Mouse (Mus musculus) CD4-positive, CD25-positive, alpha-beta regulatory T cell, adult 4 months (primary cell): ENCODE results near the gene Pced1b. TPM values are rescaled to one million over a fixed set of nuclear protein-coding genes. Genes with fewer than 3 reads are reported as not detected.

Experiments
- ATAC-seq: one replicate; pipeline ENCODE4 v1.8.0; 2017
- polyA plus RNA-seq, 2 experiments: library from polyadenylated mRNA; unstranded; fragments of 100-300 nt; shearing (Covaris generic); gene quantifications; one replicate each; pipeline ENCODE4 v1.2.1; 2017

The Pced1b gene
- polyA plus RNA-seq, 2 experiments from 2014 or later: 58.0 to 62.0 TPM

GRCm38 (mm10) chr15:97257206-97257775 lies 10.4 kb downstream of the Pced1b start:
- no peak for ATAC-seq

- ATAC-seq: no peak
These were observed 11.8 kb downstream of the Pced1b start for GRCm38 (mm10) chr15:97258483-97259230.

GRCm38 (mm10) chr15:97259300-97259699 lies 12.4 kb downstream of the Pced1b start:
- no peak for ATAC-seq

- ATAC-seq: no peak
These were observed 13.2 kb downstream of the Pced1b start for GRCm38 (mm10) chr15:97259968-97260597.

GRCm38 (mm10) chr15:97262251-97262650 lies 15.3 kb downstream of the Pced1b start:
- ATAC-seq: no peak

GRCm38 (mm10) chr15:97266236-97266845 lies 19.4 kb downstream of the Pced1b start:
- no peak for ATAC-seq

- no peak for ATAC-seq
These were observed 20.3 kb downstream of the Pced1b start for GRCm38 (mm10) chr15:97267094-97267695.

GRCm38 (mm10) chr15:97271985-97272697 lies 25.2 kb downstream of the Pced1b start:
- ATAC-seq: no peak

GRCm38 (mm10) chr15:97272831-97273230 lies 25.9 kb downstream of the Pced1b start:
- no peak for ATAC-seq

- ATAC-seq: no peak
These were observed 28.9 kb downstream of the Pced1b start for GRCm38 (mm10) chr15:97275626-97276395.

- no peak for ATAC-seq
These were observed 29.8 kb downstream of the Pced1b start for GRCm38 (mm10) chr15:97276660-97277153.

- no peak for ATAC-seq
These were observed 30.4 kb downstream of the Pced1b start for GRCm38 (mm10) chr15:97277328-97277727.

GRCm38 (mm10) chr15:97278340-97278948 lies 31.5 kb downstream of the Pced1b start:
- ATAC-seq: no peak

- no peak for ATAC-seq
These were observed 33.2 kb downstream of the Pced1b start for GRCm38 (mm10) chr15:97280131-97280530.

- ATAC-seq: no peak
These were observed 33.9 kb downstream of the Pced1b start for GRCm38 (mm10) chr15:97280776-97281175.

- no peak for ATAC-seq
These were observed 35.0 kb downstream of the Pced1b start for GRCm38 (mm10) chr15:97281712-97282571.

- no peak for ATAC-seq
These were observed 35.6 kb downstream of the Pced1b start for GRCm38 (mm10) chr15:97282572-97282881.

GRCm38 (mm10) chr15:97284201-97284600 lies 37.3 kb downstream of the Pced1b start:
- no peak for ATAC-seq

- no peak for ATAC-seq
These were observed 38.8 kb downstream of the Pced1b start for GRCm38 (mm10) chr15:97285665-97286212.

GRCm38 (mm10) chr15:97286731-97287130 lies 39.8 kb downstream of the Pced1b start:
- no peak for ATAC-seq
